Mouse (Mus musculus) urinary bladder, postnatal 25 days (tissue): ENCODE results near the gene Fbxl5.
A peak's percentile ranks its signal among the peaks of the same experiment; 100 is the strongest.

ENCODE experiments used
- DNase-seq: peaks from one replicate; pipeline ENCODE4 v3.0.0; 2022; ENCODE audit warnings: low spot score

The Fbxl5 gene

GRCm38 (mm10) chr5:43821538-43821937, at the start of gene Fbxl5:
TSS of gene Fbxl5 (minus strand) at chr5:43821638.
- no peak for DNase-seq

GRCm38 (mm10) chr5:43868711-43869600, 47.5 kb upstream of the Fbxl5 start:
- DNase-seq, result peak; percentile 8

GRCm38 (mm10) chr5:43868253-43868652, 46.8 kb upstream of the Fbxl5 start, which contains the start of gene Cd38:
TSS of gene Cd38 (plus strand) at chr5:43868553.
- DNase-seq, result no peak

GRCm38 (mm10) chr5:43865316-43865715, 43.9 kb upstream of the Fbxl5 start:
- DNase-seq, result no peak

GRCm38 (mm10) chr5:43863642-43864041, 42.2 kb upstream of the Fbxl5 start:
- DNase-seq, result no peak

- DNase-seq, result no peak
These were observed 39.4 kb upstream of the Fbxl5 start for GRCm38 (mm10) chr5:43860670-43861431.

- DNase-seq, result no peak
These were observed 38.7 kb upstream of the Fbxl5 start for GRCm38 (mm10) chr5:43860096-43860495.

GRCm38 (mm10) chr5:43859663-43860062, 38.2 kb upstream of the Fbxl5 start:
- no peak for DNase-seq

GRCm38 (mm10) chr5:43855769-43856168, 34.3 kb upstream of the Fbxl5 start:
- DNase-seq, result no peak

GRCm38 (mm10) chr5:43853868-43854488, 32.5 kb upstream of the Fbxl5 start:
- DNase-seq, result no peak

- no peak for DNase-seq
These were observed 31.8 kb upstream of the Fbxl5 start for GRCm38 (mm10) chr5:43853096-43853867.

- DNase-seq, result no peak
These were observed 26.8 kb upstream of the Fbxl5 start for GRCm38 (mm10) chr5:43848275-43848674.

- DNase-seq, result no peak
These were observed 26.1 kb upstream of the Fbxl5 start for GRCm38 (mm10) chr5:43847555-43847954.

- DNase-seq, result no peak
These were observed 24.8 kb upstream of the Fbxl5 start for GRCm38 (mm10) chr5:43846227-43846626.

GRCm38 (mm10) chr5:43845646-43846045, 24.2 kb upstream of the Fbxl5 start:
- DNase-seq, result no peak

- DNase-seq, result no peak
These were observed 23.6 kb upstream of the Fbxl5 start for GRCm38 (mm10) chr5:43845083-43845482.

GRCm38 (mm10) chr5:43842576-43843155, 21.2 kb upstream of the Fbxl5 start:
- no peak for DNase-seq

GRCm38 (mm10) chr5:43842011-43842285, 20.5 kb upstream of the Fbxl5 start:
- DNase-seq, result no peak

- DNase-seq, result peak; percentile 33
These were observed 19.9 kb upstream of the Fbxl5 start for GRCm38 (mm10) chr5:43841144-43842010.

- DNase-seq, result peak; percentile 29
These were observed 15.9 kb upstream of the Fbxl5 start for GRCm38 (mm10) chr5:43837372-43837771.

GRCm38 (mm10) chr5:43836590-43836989, 15.2 kb upstream of the Fbxl5 start:
- DNase-seq, result no peak
